Comparison of ENCODE assay signal across 16 mouse cellular contexts in genomic region chr7:70796038-70796760, GRCm38 (mm10).
A peak's percentile ranks its signal among the peaks of the same experiment; 100 is the strongest.
DNase-seq lines count a peak whose midpoint lies in the region; ATAC-seq and TF ChIP-seq lines count a peak whose summit lies in the region.
"Had no signal": no experiment of that assay in that cellular context is flagged by ENCODE, and none has a peak within 500 bp of the region (broad histone marks: within the 10 kb centered on the region; RNA-seq: fewer than 3 reads in every experiment).

No protein-coding gene starts in this region.

- no peak overlapping the region for H3K4me3 ChIP-seq in lung, embryonic 14.5 days (ENCODE audit: low read depth, low read length)
- H3K4me3 ChIP-seq in embryonic facial prominence, embryonic 11.5 days (ENCODE audit: low read depth, low read length), result no peak overlapping the region
- no peak overlapping the region for H3K4me3 ChIP-seq in stomach, embryonic 15.5 days (replicated peaks)
- H3K4me3 ChIP-seq in midbrain, embryonic 14.5 days (replicated peaks; ENCODE audit: low read depth, low read length), result no peak overlapping the region
- H3K4me3 ChIP-seq: embryonic facial prominence, embryonic 12.5 days; liver, embryonic 13.5 days; neural tube, embryonic 12.5 days had no signal

- no peak overlapping the region for H3K9ac ChIP-seq in lung, embryonic 14.5 days
- H3K9ac ChIP-seq in embryonic facial prominence, embryonic 11.5 days (replicated peaks; ENCODE audit: low read length), result no peak overlapping the region
- no peak overlapping the region for H3K9ac ChIP-seq in stomach, embryonic 15.5 days
- no peak overlapping the region for H3K9ac ChIP-seq in midbrain, embryonic 14.5 days (replicated peaks; ENCODE audit: low read length)
- H3K9ac ChIP-seq: embryonic facial prominence, embryonic 12.5 days; liver, embryonic 13.5 days; neural tube, embryonic 12.5 days had no signal

- peak; percentile 8; the same call in 1 of the 2 replicates for ATAC-seq in lung, embryonic 14.5 days (ENCODE audit: insufficient read depth)
- no peak for ATAC-seq in embryonic facial prominence, embryonic 11.5 days (replicated peaks; ENCODE audit: insufficient number of reproducible peaks, low FRiP score, low TSS enrichment, low read depth)
- ATAC-seq in stomach, embryonic 15.5 days (ENCODE audit: insufficient read depth, low FRiP score, low read depth), result peak; percentile 35; the same call in 1 of the 2 replicates
- ATAC-seq in midbrain, embryonic 14.5 days (ENCODE audit: low FRiP score, low TSS enrichment), result no peak
- ATAC-seq: midbrain, embryonic 16.5 days had no signal

- 0 out of 2 replicates have a peak overlapping the region, but pooled peaks have one; percentile 18 for H3K4me2 ChIP-seq in lung, embryonic 14.5 days
- no peak overlapping the region for H3K4me2 ChIP-seq in embryonic facial prominence, embryonic 11.5 days (ENCODE audit: low read depth, low read length)
- no peak overlapping the region for H3K4me2 ChIP-seq in stomach, embryonic 15.5 days
- H3K4me2 ChIP-seq in midbrain, embryonic 14.5 days (ENCODE audit: low read length), result no peak overlapping the region
- H3K4me2 ChIP-seq: embryonic facial prominence, embryonic 12.5 days; liver, embryonic 13.5 days; neural tube, embryonic 12.5 days had no signal

- no peaks in the 10 kb centered on the region for H3K36me3 ChIP-seq in lung, embryonic 14.5 days (ENCODE audit: insufficient read depth)
- H3K36me3 ChIP-seq in embryonic facial prominence, embryonic 11.5 days (replicated peaks; ENCODE audit: control insufficient read depth, insufficient read depth, low read depth, low read length), result no peaks in the 10 kb centered on the region
- H3K36me3 ChIP-seq in stomach, embryonic 15.5 days, result no peaks in the 10 kb centered on the region
- H3K36me3 ChIP-seq in midbrain, embryonic 14.5 days (ENCODE audit: control insufficient read depth, insufficient read depth, low read length), result no peaks in the 10 kb centered on the region
- H3K36me3 ChIP-seq: embryonic facial prominence, embryonic 12.5 days; liver, embryonic 13.5 days; neural tube, embryonic 12.5 days had no signal

- intact Hi-C loops in left cerebral cortex, postnatal 10 days (cut with DNase I), result no loop called here

- H3K27me3 ChIP-seq in lung, embryonic 14.5 days (ENCODE audit: insufficient read depth, low read length), result no peaks in the 10 kb centered on the region
- no peaks in the 10 kb centered on the region for H3K27me3 ChIP-seq in embryonic facial prominence, embryonic 11.5 days (ENCODE audit: control insufficient read depth, insufficient read depth, low read length)
- no peaks in the 10 kb centered on the region for H3K27me3 ChIP-seq in stomach, embryonic 15.5 days (replicated peaks)
- no peaks in the 10 kb centered on the region for H3K27me3 ChIP-seq in midbrain, embryonic 14.5 days (ENCODE audit: control insufficient read depth, insufficient read depth, low read length)
- H3K27me3 ChIP-seq: embryonic facial prominence, embryonic 12.5 days; liver, embryonic 13.5 days; neural tube, embryonic 12.5 days had no signal

- peak overlapping the region; percentile 58; the same call in 1 of the 2 replicates for H3K27ac ChIP-seq in lung, embryonic 14.5 days (ENCODE audit: low read depth)
- no peak overlapping the region for H3K27ac ChIP-seq in embryonic facial prominence, embryonic 11.5 days (replicated peaks; ENCODE audit: low read depth, low read length)
- H3K27ac ChIP-seq in stomach, embryonic 15.5 days, result no peak overlapping the region
- no peak overlapping the region for H3K27ac ChIP-seq in midbrain, embryonic 14.5 days (replicated peaks; ENCODE audit: low read depth, low read length)
- H3K27ac ChIP-seq: embryonic facial prominence, embryonic 12.5 days; liver, embryonic 13.5 days; macrophage; neural tube, embryonic 12.5 days had no signal

- no peak for TF ChIP-seq CTCF in lung, embryonic 14.5 days (IDR thresholded peaks at IDR 0.05; ENCODE audit: low read depth)

- peak; percentile 41 for DNase-seq in lung, embryonic 14.5 days
- no peak for DNase-seq in lung, postnatal 36 days
- DNase-seq in embryonic facial prominence, embryonic 11.5 days (ENCODE audit: low spot score), result peak; percentile 33
- peak; percentile 69 for DNase-seq in kidney, postnatal 14 days
- no peak for DNase-seq in left cerebral cortex, postnatal 10 days (ENCODE audit: extremely low spot score in 1 of 2, low spot score in 2 of 2)
- DNase-seq in spleen, adult 12 weeks (ENCODE audit: low spot score), result no peak
- no peak for DNase-seq in midbrain, embryonic 14.5 days
- DNase-seq: cerebellum, adult 9-11 months; gastrocnemius, postnatal 25 days; liver, embryonic 13.5 days; thymus, postnatal 4 days had no signal

- H3K9me3 ChIP-seq in lung, embryonic 14.5 days (ENCODE audit: low read depth, low read length), result no peaks in the 10 kb centered on the region
- H3K9me3 ChIP-seq in embryonic facial prominence, embryonic 11.5 days (replicated peaks; ENCODE audit: control insufficient read depth, low read length), result no peaks in the 10 kb centered on the region
- no peaks in the 10 kb centered on the region for H3K9me3 ChIP-seq in stomach, embryonic 15.5 days
- H3K9me3 ChIP-seq in midbrain, embryonic 14.5 days (ENCODE audit: control insufficient read depth, low read length), result no peaks in the 10 kb centered on the region
- H3K9me3 ChIP-seq: embryonic facial prominence, embryonic 12.5 days; liver, embryonic 13.5 days; neural tube, embryonic 12.5 days had no signal

- 12% methylated on average over 12 of the region's 12 CpGs for WGBS in lung, embryonic 14.5 days
- 21% methylated on average over 12 of the region's 12 CpGs for WGBS in embryonic facial prominence, embryonic 11.5 days
- 20% methylated on average over 12 of the region's 12 CpGs for WGBS in stomach, embryonic 15.5 days
- 80% methylated on average over 12 of the region's 12 CpGs for WGBS in midbrain, embryonic 14.5 days

- peaks cover 4% of the 10 kb centered on the region; the same call in 1 of the 2 replicates for H3K4me1 ChIP-seq in lung, embryonic 14.5 days (ENCODE audit: insufficient read depth)
- H3K4me1 ChIP-seq in embryonic facial prominence, embryonic 11.5 days (ENCODE audit: control insufficient read depth, insufficient read depth, low read length), result no peaks in the 10 kb centered on the region
- H3K4me1 ChIP-seq in stomach, embryonic 15.5 days, result no peaks in the 10 kb centered on the region
- no peaks in the 10 kb centered on the region for H3K4me1 ChIP-seq in midbrain, embryonic 14.5 days (ENCODE audit: control insufficient read depth, insufficient read depth, low read length)
- H3K4me1 ChIP-seq: liver, embryonic 13.5 days had no signal

Comparison
In these comparisons a context has a peak if more than half of its experiments do, and no peak if none do; other contexts are left out.
1. DNase-seq: peak in lung, embryonic 14.5 days (single experiment), embryonic facial prominence, embryonic 11.5 days (single experiment) and kidney, postnatal 14 days (single experiment); none in lung, postnatal 36 days (single experiment), left cerebral cortex, postnatal 10 days (0 of 2), spleen, adult 12 weeks (single experiment) and midbrain, embryonic 14.5 days (single experiment).
2. ATAC-seq: peak in lung, embryonic 14.5 days (single experiment) and stomach, embryonic 15.5 days (single experiment); none in embryonic facial prominence, embryonic 11.5 days (single experiment) and midbrain, embryonic 14.5 days (single experiment).